Mouse (Mus musculus): ENCODE results near the gene Ap5s1.

The Ap5s1 gene

DNA sequence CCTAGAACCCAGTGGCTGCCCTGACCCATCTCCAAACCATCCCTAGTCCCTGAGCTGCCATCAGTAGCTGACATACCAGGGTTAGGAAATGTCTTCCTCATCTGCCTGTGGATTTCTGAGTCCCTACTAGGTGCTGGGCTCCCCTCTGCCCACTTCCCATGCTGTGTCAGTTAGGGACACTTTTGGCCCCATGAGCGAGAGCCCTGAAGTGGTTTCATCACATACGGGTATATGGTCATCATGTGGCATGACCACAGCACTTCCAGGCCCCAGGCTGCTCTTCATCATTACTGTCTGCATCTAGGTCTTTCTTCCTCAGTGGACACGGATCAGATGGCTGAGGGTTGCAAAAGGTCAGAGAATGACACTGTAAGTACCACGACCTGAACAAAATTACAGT is at the start of gene Ap5s1:
Ap5s1 (plus strand) TSS at position 301 of the 400 bp plus-strand sequence.
- no peak within 1 kb of the TSS for H3K4me3 ChIP-seq (replicated peaks; ENCODE audit: low read length)
- peaks cover 4% of the 10 kb centered on the region; the same call in 1 of the 2 replicates for H3K36me3 ChIP-seq (ENCODE audit: insufficient read depth, low read length)
- peaks cover 43% of the 10 kb centered on the region for H3K4me1 ChIP-seq (replicated peaks; ENCODE audit: low read depth, low read length)
- no peaks in the 10 kb centered on the region for H3K9me3 ChIP-seq (ENCODE audit: low read length)
- TF ChIP-seq CTCF (conservative IDR thresholded peaks at IDR 0.05; ENCODE audit: low read length) (no peak), POU5F1 (IDR thresholded peaks at IDR 0.05; ENCODE audit: borderline replicate concordance, low read length) (no peak), NANOG (IDR thresholded peaks at IDR 0.05; ENCODE audit: borderline replicate concordance, low read length) (no peak)
- peaks cover 14% of the 10 kb centered on the region; the same call in 1 of the 2 replicates for H3K27me3 ChIP-seq (ENCODE audit: insufficient read depth, low read length)

DNA sequence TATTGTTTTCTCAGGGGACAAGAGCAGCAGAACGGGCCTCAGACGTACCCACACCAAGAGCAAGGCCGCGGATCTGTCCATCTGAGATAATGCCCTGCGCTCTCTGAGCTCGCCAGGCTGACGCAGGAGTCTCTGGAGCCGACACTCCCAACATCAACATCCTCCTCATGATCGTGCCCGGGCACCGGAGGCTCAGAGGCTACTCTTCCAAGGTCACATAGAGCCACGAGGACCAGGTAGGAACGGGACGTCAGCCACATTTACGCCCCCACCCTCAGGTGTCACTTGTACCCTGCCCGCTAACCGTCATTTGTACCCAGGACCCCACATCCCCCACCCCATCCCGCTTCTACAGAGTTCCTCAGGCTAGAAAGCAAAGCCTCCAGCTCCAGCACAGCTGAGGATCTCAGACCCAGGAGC is 47.4 kb upstream of the Ap5s1 start:
- no peaks in the 10 kb centered on the region for H3K27me3 ChIP-seq (ENCODE audit: insufficient read depth, low read length)
- H3K9me3 ChIP-seq (ENCODE audit: low read length), result no peaks in the 10 kb centered on the region
- H3K4me1 ChIP-seq (replicated peaks; ENCODE audit: low read depth, low read length), result peaks cover 64% of the 10 kb centered on the region
- no peak for TF ChIP-seq NANOG (IDR thresholded peaks at IDR 0.05; ENCODE audit: borderline replicate concordance, low read length)
- TF ChIP-seq POU5F1 (IDR thresholded peaks at IDR 0.05; ENCODE audit: borderline replicate concordance, low read length), result no peak
- no peak for TF ChIP-seq CTCF (conservative IDR thresholded peaks at IDR 0.05; ENCODE audit: low read length)
- peak overlapping the region; percentile 93 for H3K4me3 ChIP-seq (replicated peaks; ENCODE audit: low read length)
- peaks cover 44% of the 10 kb centered on the region for H3K36me3 ChIP-seq (ENCODE audit: insufficient read depth, low read length)

DNA sequence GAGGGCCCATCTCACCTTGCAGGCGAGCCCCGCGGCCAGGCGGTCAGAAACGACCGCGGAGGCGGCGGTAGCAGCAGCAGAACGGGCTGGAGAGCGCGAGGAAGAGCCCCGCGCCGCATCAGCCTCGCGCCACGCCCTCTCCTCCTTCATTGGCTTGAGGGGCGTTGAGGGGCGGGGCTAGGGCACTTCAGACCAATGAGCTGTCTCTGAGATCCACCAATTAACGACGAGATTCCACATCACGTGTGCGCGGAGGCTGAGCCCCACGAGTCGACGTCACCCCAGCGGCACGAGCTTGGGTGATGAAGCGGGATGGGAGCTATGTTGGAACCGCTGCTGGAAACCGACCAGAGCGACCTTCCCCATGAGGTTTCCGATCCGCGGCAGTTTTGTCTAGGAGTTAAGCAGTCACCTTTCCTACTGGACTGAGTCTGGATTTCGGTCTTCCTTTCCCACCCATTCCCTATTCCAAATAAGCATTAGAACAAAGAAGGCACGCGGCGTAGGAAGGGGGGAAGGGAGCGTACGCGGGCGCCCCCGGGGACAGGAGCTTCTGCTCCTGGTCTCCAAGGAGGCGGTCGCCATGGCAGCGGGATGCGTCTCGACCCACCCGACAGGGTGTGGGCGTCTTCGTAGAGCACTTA is 46.8 kb upstream of the Ap5s1 start, which contains the start of gene 1700037H04Rik:
1700037H04Rik (minus strand) TSS at position 144 of the 644 bp plus-strand sequence.
- TF ChIP-seq CTCF (conservative IDR thresholded peaks at IDR 0.05; ENCODE audit: low read length) (no peak), NANOG (IDR thresholded peaks at IDR 0.05; ENCODE audit: borderline replicate concordance, low read length) (no peak), POU5F1 (IDR thresholded peaks at IDR 0.05; ENCODE audit: borderline replicate concordance, low read length) (no peak)
- peaks cover 58% of the 10 kb centered on the region for H3K4me1 ChIP-seq (replicated peaks; ENCODE audit: low read depth, low read length)
- H3K27me3 ChIP-seq (ENCODE audit: insufficient read depth, low read length), result no peaks in the 10 kb centered on the region
- peaks cover 38% of the 10 kb centered on the region for H3K36me3 ChIP-seq (ENCODE audit: insufficient read depth, low read length)
- peak within 1 kb of the TSS; percentile 93 for H3K4me3 ChIP-seq (replicated peaks; ENCODE audit: low read length)
- no peaks in the 10 kb centered on the region for H3K9me3 ChIP-seq (ENCODE audit: low read length)

DNA sequence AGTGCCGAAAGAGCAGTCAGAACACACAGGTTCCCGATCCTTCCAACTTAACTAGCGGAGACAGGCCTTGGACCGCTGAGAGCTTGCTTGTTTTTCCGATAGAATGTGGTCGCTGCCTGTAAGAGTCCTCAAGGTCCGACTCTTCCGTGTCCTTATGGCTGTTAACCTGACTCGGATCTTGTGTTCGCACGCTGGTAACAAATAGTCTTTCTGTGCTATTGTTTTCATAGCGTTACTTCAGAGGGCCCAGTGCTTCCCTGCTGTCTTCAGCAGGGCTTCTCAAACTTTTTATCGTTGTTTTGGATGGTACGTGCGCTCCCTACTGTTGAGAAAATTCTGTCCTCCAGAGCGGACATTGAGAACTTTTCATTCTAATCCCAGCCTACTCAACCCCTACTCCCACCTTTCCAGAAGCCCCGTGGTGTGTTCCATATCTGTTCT is 46.2 kb upstream of the Ap5s1 start:
- Histone ChIP-seq H3K4me1 (replicated peaks; ENCODE audit: low read depth, low read length) (peaks cover 57% of the 10 kb centered on the region), H3K9me3 (ENCODE audit: low read length) (no peaks in the 10 kb centered on the region), H3K4me3 (replicated peaks; ENCODE audit: low read length) (peak overlapping the region; percentile 93), H3K36me3 (ENCODE audit: insufficient read depth, low read length) (peaks cover 32% of the 10 kb centered on the region), H3K27me3 (ENCODE audit: insufficient read depth, low read length) (no peaks in the 10 kb centered on the region)
- TF ChIP-seq NANOG (IDR thresholded peaks at IDR 0.05; ENCODE audit: borderline replicate concordance, low read length), result no peak
- no peak for TF ChIP-seq POU5F1 (IDR thresholded peaks at IDR 0.05; ENCODE audit: borderline replicate concordance, low read length)

DNA sequence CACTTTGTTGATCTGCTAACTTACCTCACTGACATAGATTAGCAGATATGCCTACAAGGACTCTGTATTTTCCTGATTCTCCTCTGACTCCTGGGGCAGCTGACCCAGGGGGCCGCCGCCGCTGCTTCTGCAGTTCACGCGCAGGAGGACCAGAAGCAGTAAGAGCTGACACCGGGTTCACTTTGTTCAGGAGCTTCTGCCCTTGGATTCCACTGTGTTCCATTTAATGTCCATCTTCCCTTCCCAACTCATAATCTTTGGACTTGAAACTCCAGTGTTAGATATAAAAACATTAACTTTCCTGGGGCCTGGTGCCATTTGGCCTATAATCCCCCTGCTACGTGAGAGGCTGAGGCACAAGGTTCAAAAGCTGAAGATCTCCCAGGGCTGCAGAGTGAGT is 43.0 kb upstream of the Ap5s1 start:
- H3K4me3 ChIP-seq (replicated peaks; ENCODE audit: low read length), result no peak overlapping the region
- no peaks in the 10 kb centered on the region for H3K36me3 ChIP-seq (ENCODE audit: insufficient read depth, low read length)
- H3K27me3 ChIP-seq (ENCODE audit: insufficient read depth, low read length), result no peaks in the 10 kb centered on the region
- H3K4me1 ChIP-seq (replicated peaks; ENCODE audit: low read depth, low read length), result peaks cover 50% of the 10 kb centered on the region
- TF ChIP-seq NANOG (IDR thresholded peaks at IDR 0.05; ENCODE audit: borderline replicate concordance, low read length) (no peak), POU5F1 (IDR thresholded peaks at IDR 0.05; ENCODE audit: borderline replicate concordance, low read length) (no peak), CTCF (conservative IDR thresholded peaks at IDR 0.05; ENCODE audit: low read length) (no peak)
- H3K9me3 ChIP-seq (ENCODE audit: low read length), result peaks cover 7% of the 10 kb centered on the region; the same call in 1 of the 2 replicates

DNA sequence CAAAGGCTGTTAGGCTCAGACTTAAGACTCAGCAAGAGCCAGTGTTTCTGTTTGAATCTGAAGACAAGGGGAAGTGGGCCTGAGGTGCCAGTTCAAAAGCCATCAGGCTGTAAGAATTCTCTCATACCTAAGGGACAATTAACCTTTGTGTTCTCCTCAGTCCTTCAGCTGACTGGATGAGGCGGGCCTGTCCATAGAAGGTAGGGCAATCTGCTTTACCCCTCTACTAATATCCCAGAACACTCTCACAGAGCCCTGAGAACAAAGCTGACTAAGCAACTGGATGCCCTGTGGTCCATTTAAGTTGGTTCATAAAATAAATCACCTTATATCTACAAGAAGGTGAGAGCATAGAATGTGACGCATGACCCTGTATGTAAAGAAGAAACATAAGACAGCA is 40.7 kb upstream of the Ap5s1 start:
- Histone ChIP-seq H3K4me3 (replicated peaks; ENCODE audit: low read length) (no peak overlapping the region), H3K36me3 (ENCODE audit: insufficient read depth, low read length) (no peaks in the 10 kb centered on the region), H3K27me3 (ENCODE audit: insufficient read depth, low read length) (peaks cover 10% of the 10 kb centered on the region), H3K4me1 (replicated peaks; ENCODE audit: low read depth, low read length) (peaks cover 59% of the 10 kb centered on the region), H3K9me3 (ENCODE audit: low read length) (peaks cover 7% of the 10 kb centered on the region; the same call in 1 of the 2 replicates)
- TF ChIP-seq NANOG (IDR thresholded peaks at IDR 0.05; ENCODE audit: borderline replicate concordance, low read length) (no peak), CTCF (conservative IDR thresholded peaks at IDR 0.05; ENCODE audit: low read length) (no peak), POU5F1 (IDR thresholded peaks at IDR 0.05; ENCODE audit: borderline replicate concordance, low read length) (no peak)

DNA sequence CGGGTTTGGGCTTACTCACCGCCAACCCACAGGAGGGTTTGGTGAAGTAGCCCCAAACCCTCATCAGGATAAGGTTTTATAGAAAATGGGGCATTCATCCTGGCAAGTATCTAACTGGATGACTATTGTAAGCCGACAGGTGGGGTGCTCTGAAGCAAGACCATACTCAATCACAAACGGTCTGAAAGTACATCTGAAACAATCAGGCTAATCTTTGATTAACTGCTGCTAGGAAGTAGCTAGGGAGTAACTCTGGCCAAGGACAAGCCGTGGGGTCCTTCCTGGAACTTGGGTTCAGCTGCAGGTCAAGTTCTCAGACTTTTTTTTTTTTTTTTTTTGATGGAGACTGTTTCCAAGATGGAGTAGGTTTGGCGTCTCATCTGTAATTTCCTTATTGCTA is 38.9 kb upstream of the Ap5s1 start:
- peaks cover 28% of the 10 kb centered on the region for H3K27me3 ChIP-seq (ENCODE audit: insufficient read depth, low read length)
- no peaks in the 10 kb centered on the region for H3K36me3 ChIP-seq (ENCODE audit: insufficient read depth, low read length)

DNA sequence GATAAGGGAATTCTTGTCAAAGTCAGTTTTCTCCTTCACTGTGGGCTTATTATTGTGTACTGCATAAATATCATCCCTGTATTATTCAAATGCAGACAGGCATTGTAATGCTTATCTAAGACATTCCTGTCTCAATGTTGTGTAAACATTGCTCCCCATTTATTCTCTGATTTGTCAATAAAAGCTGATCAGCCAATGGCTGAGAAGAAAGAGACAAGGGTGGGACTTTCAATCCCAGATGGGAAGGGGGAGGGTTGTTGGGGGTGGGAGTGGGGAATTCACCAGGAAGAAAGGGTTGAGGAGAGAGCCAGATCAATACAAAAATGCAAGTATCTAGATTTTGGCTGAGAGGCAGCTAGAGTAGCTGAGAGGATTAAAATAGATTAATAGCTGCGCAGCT is 38.0 kb upstream of the Ap5s1 start:
- H3K36me3 ChIP-seq (ENCODE audit: insufficient read depth, low read length), result no peaks in the 10 kb centered on the region
- no peak for TF ChIP-seq CTCF (conservative IDR thresholded peaks at IDR 0.05; ENCODE audit: low read length)
- no peak for TF ChIP-seq NANOG (IDR thresholded peaks at IDR 0.05; ENCODE audit: borderline replicate concordance, low read length)
- TF ChIP-seq POU5F1 (IDR thresholded peaks at IDR 0.05; ENCODE audit: borderline replicate concordance, low read length), result no peak
- H3K4me1 ChIP-seq (replicated peaks; ENCODE audit: low read depth, low read length), result peaks cover 67% of the 10 kb centered on the region
- H3K27me3 ChIP-seq (ENCODE audit: insufficient read depth, low read length), result peaks cover 37% of the 10 kb centered on the region
- no peak overlapping the region for H3K4me3 ChIP-seq (replicated peaks; ENCODE audit: low read length)
- H3K9me3 ChIP-seq (ENCODE audit: low read length), result peaks cover 7% of the 10 kb centered on the region; the same call in 1 of the 2 replicates

More for the DNA sequence above, 38.9 kb upstream of the Ap5s1 start:
- Histone ChIP-seq H3K4me1 (replicated peaks; ENCODE audit: low read depth, low read length) (peaks cover 67% of the 10 kb centered on the region), H3K4me3 (replicated peaks; ENCODE audit: low read length) (no peak overlapping the region), H3K9me3 (ENCODE audit: low read length) (peaks cover 7% of the 10 kb centered on the region; the same call in 1 of the 2 replicates)
- TF ChIP-seq CTCF (conservative IDR thresholded peaks at IDR 0.05; ENCODE audit: low read length), result no peak
- TF ChIP-seq POU5F1 (IDR thresholded peaks at IDR 0.05; ENCODE audit: borderline replicate concordance, low read length), result no peak
- peak; percentile 90 for TF ChIP-seq NANOG (IDR thresholded peaks at IDR 0.05; ENCODE audit: borderline replicate concordance, low read length)
